Comparison of ENCODE assay signal across 9 mouse cellular contexts in the genomic region with DNA sequence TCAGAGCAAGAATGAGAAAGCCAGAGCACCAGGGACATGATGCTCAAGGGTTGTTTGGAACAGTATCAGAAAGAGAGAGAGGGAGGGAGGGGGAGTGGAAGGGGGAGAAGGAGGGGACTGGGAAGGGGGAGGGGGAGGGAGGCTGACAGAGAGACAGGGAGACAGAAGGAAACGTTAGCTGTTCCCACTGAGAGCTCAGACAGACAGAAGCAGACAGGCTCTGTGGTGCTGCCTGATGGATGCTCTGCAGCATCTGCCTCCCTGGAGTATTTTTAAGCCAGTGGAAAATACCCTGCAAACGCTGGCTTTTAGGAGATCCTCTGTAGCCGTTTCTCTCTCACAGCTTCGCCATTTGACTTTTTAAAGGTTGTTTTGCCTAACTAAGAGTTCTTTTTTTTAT. TPM values are rescaled to one million over a fixed set of nuclear protein-coding genes. Genes with fewer than 3 reads are reported as not detected.
DNase-seq lines count a peak whose midpoint lies in the region; ATAC-seq and TF ChIP-seq lines count a peak whose summit lies in the region.
"Had no signal": no experiment of that assay in that cellular context is flagged by ENCODE, and none has a peak within 500 bp of the region (broad histone marks: within the 10 kb centered on the region; RNA-seq: fewer than 3 reads in every experiment).

No protein-coding gene starts in this region.

- no peak for TF ChIP-seq CTCF in heart, postnatal 0 days (IDR thresholded peaks at IDR 0.05; ENCODE audit: low read depth)
- no peak for TF ChIP-seq CTCF in thymus, adult 2 months (IDR thresholded peaks at IDR 0.05; ENCODE audit: borderline replicate concordance, control insufficient read depth, extremely low read depth, insufficient read depth, low read length, poor library complexity)

- no peaks in the 10 kb centered on the region for H3K9me3 ChIP-seq in heart, postnatal 0 days (replicated peaks; ENCODE audit: control insufficient read depth, low read length)
- no peaks in the 10 kb centered on the region for H3K9me3 ChIP-seq in midbrain, embryonic 14.5 days (ENCODE audit: control insufficient read depth, low read length)
- H3K9me3 ChIP-seq in midbrain, embryonic 13.5 days, result no peaks in the 10 kb centered on the region

- H3K27me3 ChIP-seq in heart, postnatal 0 days (ENCODE audit: control insufficient read depth, insufficient read depth, low read length), result no peaks in the 10 kb centered on the region
- no peaks in the 10 kb centered on the region for H3K27me3 ChIP-seq in midbrain, embryonic 14.5 days (ENCODE audit: control insufficient read depth, insufficient read depth, low read length)
- no peaks in the 10 kb centered on the region for H3K27me3 ChIP-seq in midbrain, embryonic 13.5 days
- H3K27me3 ChIP-seq in thymus, adult 2 months (ENCODE audit: control insufficient read depth, insufficient read depth, low read length), result no peaks in the 10 kb centered on the region

- TF ChIP-seq POLR2A in thymus, adult 2 months (IDR thresholded peaks at IDR 0.05; ENCODE audit: control insufficient read depth, extremely low read depth, insufficient read depth, low read length, poor library complexity), result no peak

- no peak overlapping the region for H3K9ac ChIP-seq in heart, postnatal 0 days (replicated peaks; ENCODE audit: low read depth, low read length)
- no peak overlapping the region for H3K9ac ChIP-seq in midbrain, embryonic 14.5 days (replicated peaks; ENCODE audit: low read length)
- H3K9ac ChIP-seq in midbrain, embryonic 13.5 days (replicated peaks), result no peak overlapping the region

- H3K4me2 ChIP-seq in heart, postnatal 0 days (ENCODE audit: low read depth, low read length), result no peak overlapping the region
- no peak overlapping the region for H3K4me2 ChIP-seq in midbrain, embryonic 14.5 days (ENCODE audit: low read length)
- no peak overlapping the region for H3K4me2 ChIP-seq in midbrain, embryonic 13.5 days (replicated peaks)

- no peak for ATAC-seq in heart, postnatal 0 days (ENCODE audit: insufficient read depth, low read depth)
- ATAC-seq in midbrain, embryonic 14.5 days (ENCODE audit: low FRiP score, low TSS enrichment), result no peak
- no peak for ATAC-seq in midbrain, embryonic 13.5 days
- ATAC-seq in activated CD4-positive, CD25-positive, alpha-beta regulatory T cell, adult 4 months, result no peak

- H3K36me3 ChIP-seq in heart, postnatal 0 days (replicated peaks; ENCODE audit: control insufficient read depth, insufficient read depth, low read length), result peaks cover 12% of the 10 kb centered on the region
- peaks cover 5% of the 10 kb centered on the region; the same call in 1 of the 2 replicates for H3K36me3 ChIP-seq in midbrain, embryonic 14.5 days (ENCODE audit: control insufficient read depth, insufficient read depth, low read length)
- peaks cover 29% of the 10 kb centered on the region for H3K36me3 ChIP-seq in midbrain, embryonic 13.5 days
- peaks cover 7% of the 10 kb centered on the region; the same call in 1 of the 2 replicates for H3K36me3 ChIP-seq in thymus, adult 2 months (ENCODE audit: control insufficient read depth, insufficient read depth, low read length)

- peak overlapping the region; percentile 11; the same call in 1 of the 2 replicates for H3K27ac ChIP-seq in heart, postnatal 0 days (ENCODE audit: low read depth)
- H3K27ac ChIP-seq in midbrain, embryonic 14.5 days (replicated peaks; ENCODE audit: low read depth, low read length), result no peak overlapping the region
- no peak overlapping the region for H3K27ac ChIP-seq in midbrain, embryonic 13.5 days
- no peak overlapping the region for H3K27ac ChIP-seq in thymus, adult 2 months (ENCODE audit: control insufficient read depth, insufficient read depth, low read length)

- WGBS in heart, postnatal 0 days, result 41% methylated on average over 4 of the region's 4 CpGs
- 44% methylated on average over 4 of the region's 4 CpGs for WGBS in midbrain, embryonic 14.5 days
- whole genome bisulfite sequencing in midbrain, embryonic 13.5 days, result 40% methylated on average over 4 of the region's 4 CpGs
- WGBS in thymus, adult 2 months, result 67% methylated on average over 4 of the region's 4 CpGs

- no peak for TF ChIP-seq EP300 in heart, postnatal 0 days (IDR thresholded peaks at IDR 0.05; ENCODE audit: low read depth)

- DNase-seq in heart, postnatal 0 days (ENCODE audit: low spot score), result no peak
- no peak for DNase-seq in heart, postnatal 25 days (ENCODE audit: low spot score)
- DNase-seq in midbrain, embryonic 14.5 days, result peak; percentile 36
- DNase-seq in layer of hippocampus, postnatal 36 days, result peak; percentile 39 to 56
- peak; percentile 34 for DNase-seq in right cerebral cortex, postnatal 4 days
- DNase-seq in thymus, adult 2 months, result no peak
- DNase-seq: adrenal gland, postnatal 14 days had no signal

- H3K4me1 ChIP-seq in heart, postnatal 0 days (ENCODE audit: control insufficient read depth, insufficient read depth), result 0 out of 2 replicates have a peak, but pooled peaks cover 15% of the 10 kb centered on the region
- 0 out of 2 replicates have a peak, but pooled peaks cover 3% of the 10 kb centered on the region for H3K4me1 ChIP-seq in midbrain, embryonic 14.5 days (ENCODE audit: control insufficient read depth, insufficient read depth, low read length)
- no peaks in the 10 kb centered on the region for H3K4me1 ChIP-seq in midbrain, embryonic 13.5 days (replicated peaks)
- H3K4me1 ChIP-seq in thymus, adult 2 months (replicated peaks; ENCODE audit: control insufficient read depth, insufficient read depth, low read length), result no peaks in the 10 kb centered on the region

- no peak overlapping the region for H3K4me3 ChIP-seq in heart, postnatal 0 days (ENCODE audit: low read depth, low read length)
- H3K4me3 ChIP-seq in midbrain, embryonic 14.5 days (replicated peaks; ENCODE audit: low read depth, low read length), result no peak overlapping the region
- no peak overlapping the region for H3K4me3 ChIP-seq in midbrain, embryonic 13.5 days (replicated peaks)
- no peak overlapping the region for H3K4me3 ChIP-seq in thymus, adult 2 months (ENCODE audit: control insufficient read depth, insufficient read depth, low read length)

- intact Hi-C loops in heart, postnatal 25 days (cut with DNase I), result no loop called here

RNA-seq across cellular contexts. Expression of a gene that starts 4.0 kb away (rescaled TPM):
- 15.0 and 831 TPM in 2 replicates for total RNA-seq in heart, postnatal 0 days (2014; rRNA removed; ENCODE audit: low replicate concordance)
- 7.0 and 9.9 TPM in 2 replicates for polyA plus RNA-seq in heart, postnatal 0 days (2015; fragmentation: Nextera tagmentation; extraction: Ambion mirVana)
- 1 to 10 TPM; 1.6 to 2.2 TPM for total RNA-seq in heart, postnatal 25 days (2021)
- 2.3 TPM in 1 of 2 replicates, not detected in the other for polyA plus RNA-seq in midbrain, embryonic 14.5 days (2014; fragmentation: Nextera tagmentation; extraction: Ambion mirVana)
- polyA plus RNA-seq in midbrain, embryonic 13.5 days (2015; fragmentation: Nextera tagmentation; extraction: Ambion mirVana), result 1.5 and 2.1 TPM in 2 replicates
- total RNA-seq in layer of hippocampus, postnatal 36 days (2021), result not detected
- polyA plus RNA-seq in thymus, adult 2 months (2012; rRNA removed), result 2.3 and 3.5 TPM in 2 replicates
- 10 to 100 TPM; 36.5 to 47.4 TPM for polyA plus RNA-seq in activated CD4-positive, CD25-positive, alpha-beta regulatory T cell, adult 4 months (2017; shearing (Covaris generic))

RNA-seq across cellular contexts. Expression of a gene that starts 32.5 kb away (rescaled TPM):
- total RNA-seq in heart, postnatal 0 days (2014; rRNA removed; ENCODE audit: low replicate concordance), result 1.2 and 1.5 TPM in 2 replicates
- 22.9 and 24.6 TPM in 2 replicates for polyA plus RNA-seq in heart, postnatal 0 days (2015; fragmentation: Nextera tagmentation; extraction: Ambion mirVana)
- 10 to 100 TPM in 1 of 2 experiments, 1 to 10 TPM in 1; 10.0 to 12.6 TPM for total RNA-seq in heart, postnatal 25 days (2021)
- polyA plus RNA-seq in midbrain, embryonic 14.5 days (2014; fragmentation: Nextera tagmentation; extraction: Ambion mirVana), result 63.6 and 64.4 TPM in 2 replicates
- 48.6 and 55.3 TPM in 2 replicates for polyA plus RNA-seq in midbrain, embryonic 13.5 days (2015; fragmentation: Nextera tagmentation; extraction: Ambion mirVana)
- 10 to 100 TPM; 34.3 to 34.7 TPM for total RNA-seq in layer of hippocampus, postnatal 36 days (2021)
- polyA plus RNA-seq in thymus, adult 2 months (2012; rRNA removed), result 16.4 and 19.2 TPM in 2 replicates
- polyA plus RNA-seq in activated CD4-positive, CD25-positive, alpha-beta regulatory T cell, adult 4 months (2017; shearing (Covaris generic)), result 10 to 100 TPM; 30.5 to 38.9 TPM

RNA-seq across cellular contexts. Expression of a gene that starts 33.2 kb away (rescaled TPM):
- 21.4 and 25.2 TPM in 2 replicates for total RNA-seq in heart, postnatal 0 days (2014; rRNA removed; ENCODE audit: low replicate concordance)
- 51.7 and 58.4 TPM in 2 replicates for polyA plus RNA-seq in heart, postnatal 0 days (2015; fragmentation: Nextera tagmentation; extraction: Ambion mirVana)
- total RNA-seq in heart, postnatal 25 days (2021), result 10 to 100 TPM; 32.8 to 35.2 TPM
- 66.6 and 68.5 TPM in 2 replicates for polyA plus RNA-seq in midbrain, embryonic 14.5 days (2014; fragmentation: Nextera tagmentation; extraction: Ambion mirVana)
- polyA plus RNA-seq in midbrain, embryonic 13.5 days (2015; fragmentation: Nextera tagmentation; extraction: Ambion mirVana), result 63.7 and 71.9 TPM in 2 replicates
- total RNA-seq in layer of hippocampus, postnatal 36 days (2021), result 10 to 100 TPM; 32.7 to 41.9 TPM
- 52.1 and 65.4 TPM in 2 replicates for polyA plus RNA-seq in thymus, adult 2 months (2012; rRNA removed)
- 10 to 100 TPM; 65.1 to 79.0 TPM for polyA plus RNA-seq in activated CD4-positive, CD25-positive, alpha-beta regulatory T cell, adult 4 months (2017; shearing (Covaris generic))

Comparison
In these comparisons a context has a peak if more than half of its experiments do, and no peak if none do; other contexts are left out.
1. DNase-seq: peak in midbrain, embryonic 14.5 days (single experiment), layer of hippocampus, postnatal 36 days (2 of 2) and right cerebral cortex, postnatal 4 days (single experiment); none in heart, postnatal 0 days (single experiment), heart, postnatal 25 days (single experiment) and thymus, adult 2 months (single experiment).